In genomic region chr8:9060166-9060565, GRCm38 (mm10) we compare ENCODE assay signal across 16 mouse cellular contexts.
DNase-seq lines count a peak whose midpoint lies in the region.
"Had no signal": no experiment of that assay in that cellular context is flagged by ENCODE, and none has a peak within 500 bp of the region (broad histone marks: within the 10 kb centered on the region; RNA-seq: fewer than 3 reads in every experiment).

No protein-coding gene starts in this region.

- DNase-seq in frontal cortex, adult 2 months (ENCODE audit: extremely low spot score in 1 of 2, low spot score in 1 of 2): peak; percentile 9 to 24
- DNase-seq in frontal cortex, postnatal 25 days (ENCODE audit: low spot score in 2 of 2): no peak
- DNase-seq in right cerebral cortex, adult 18-20 months: peak; percentile 38
- no peak for DNase-seq in right cerebral cortex, postnatal 4 days
- peak; percentile 31 for DNase-seq in telencephalon, adult 2 months (ENCODE audit: low read depth, low spot score)
- no peak for DNase-seq in heart, adult 18-20 months
- DNase-seq: adrenal gland, adult 2 months; adrenal gland, postnatal 14 days; adrenal gland, postnatal 36 days; cerebellum, adult 11 months; cerebellum, adult 18-20 months; cerebellum, adult 8-10 months; cerebellum, adult 9-11 months; cerebellum, postnatal 14 days; cerebellum, postnatal 36 days; embryo, embryonic 11 days had no signal

Comparison
In these comparisons a context has a peak if more than half of its experiments do, and no peak if none do; other contexts are left out.
1. DNase-seq: peak in frontal cortex, adult 2 months (2 of 2), right cerebral cortex, adult 18-20 months (single experiment) and telencephalon, adult 2 months (single experiment); none in frontal cortex, postnatal 25 days (0 of 2), right cerebral cortex, postnatal 4 days (single experiment) and heart, adult 18-20 months (0 of 2).